Mouse (Mus musculus) erythroblast, adult 5-6 weeks (primary cell): ENCODE measurements around the gene Rpl3. TPM values are rescaled to one million over a fixed set of nuclear protein-coding genes. Genes with fewer than 3 reads are reported as not detected.
"Not testable (repeated sequence)": the region's sequence is repeated elsewhere in the genome, so short reads cannot be mapped to it uniquely, and the experiment has no call there.

Source experiments
- ATAC-seq: replicated peaks from 2 replicates; pipeline ENCODE4 v1.8.0; 2016; ENCODE audit warnings: moderate number of reproducible peaks, mild to moderate bottlenecking, moderate TSS enrichment, inconsistent platforms; ENCODE audit not compliant: poor library complexity, low FRiP score, severe bottlenecking
- total RNA-seq, 2 experiments: library from RNA; stranded (forward) in 1 of 2; stranded (reverse) in 1 of 2; fragments of 150-400 nt in 1 of 2; fragments of 200-764, 138-1000 nt in 1 of 2; gene quantifications; 2 replicates each; pipeline versions ENCODE4 v1.2.3 to v1.2.4; 2015 to 2017; ENCODE audit warnings: low replicate concordance in 2 of 2

Rpl3 gene
- total RNA-seq (2015; ENCODE audit: low replicate concordance), result 449 and 474 TPM in 2 replicates
- total RNA-seq (2017; ENCODE audit: low replicate concordance), result 532 and 676 TPM in 2 replicates

DNA sequence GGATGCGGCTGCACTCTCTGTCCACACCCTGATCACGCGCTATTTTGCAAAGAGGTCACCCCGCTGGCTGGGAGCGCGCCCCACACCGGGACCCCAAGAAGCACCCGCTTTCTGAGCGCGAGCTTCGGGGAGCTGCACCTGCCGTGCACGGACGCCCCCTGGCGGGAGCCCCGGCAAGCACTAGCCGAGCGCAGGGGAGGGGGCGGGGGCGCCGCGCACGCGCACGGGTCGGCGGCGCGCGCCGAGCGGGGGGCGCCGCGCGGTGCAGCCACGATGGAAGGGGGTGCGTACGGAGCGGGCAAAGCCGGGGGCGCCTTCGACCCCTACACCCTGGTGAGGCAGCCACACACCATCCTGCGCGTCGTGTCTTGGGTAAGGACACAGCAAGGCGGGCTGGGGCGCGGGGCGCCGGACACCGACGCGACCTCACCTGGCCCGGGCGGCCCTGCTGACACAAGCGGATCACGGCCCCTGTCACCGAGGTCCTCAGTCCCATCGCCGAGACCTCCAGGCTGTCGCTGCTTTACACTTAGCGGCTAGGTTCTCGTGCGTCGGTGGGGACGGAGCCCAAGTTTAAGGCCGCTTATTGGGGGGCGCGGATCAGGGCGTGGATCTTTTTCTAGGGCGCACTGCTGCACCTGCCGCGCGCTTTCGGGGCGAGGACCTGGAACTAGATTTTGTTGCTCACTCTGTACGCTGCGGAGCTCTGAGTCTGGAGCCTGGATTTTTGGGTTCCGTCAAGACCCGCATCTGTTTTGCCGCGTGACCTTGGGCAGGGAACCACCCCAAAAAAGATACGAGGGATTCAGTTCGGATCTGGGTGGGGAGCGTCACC is at the start of gene Rpl3, which contains the start of gene Syngr1:
Rpl3 (minus strand) TSS at position 748 of the 835 bp plus-strand sequence.
Syngr1 (plus strand) TSS at position 214 of the 835 bp plus-strand sequence.
- peak; percentile 57 for ATAC-seq

- no peak for ATAC-seq
Measured at GRCm38 (mm10) chr15:80140878-80141277, 49.2 kb upstream of the Rpl3 start.

DNA sequence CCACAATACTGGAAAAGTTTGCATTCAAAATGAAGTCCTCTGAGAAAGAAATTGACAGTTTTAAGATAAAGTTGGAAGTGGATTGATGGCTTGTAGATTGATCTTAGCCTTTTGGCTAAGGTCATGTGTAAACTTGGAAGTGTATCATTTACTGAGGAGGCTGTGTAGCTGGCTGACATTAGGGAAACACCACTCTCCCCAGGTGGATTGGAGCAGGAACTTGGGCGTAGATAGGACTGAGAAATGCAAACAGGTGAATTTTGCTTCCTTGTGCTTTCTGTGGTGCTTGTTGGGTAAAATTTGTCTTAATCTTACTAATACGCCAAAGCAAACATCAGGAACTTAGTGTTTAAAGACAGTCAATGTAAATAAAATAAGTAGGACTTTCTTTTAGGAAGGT is 48.6 kb upstream of the Rpl3 start:
- ATAC-seq, result no peak

DNA sequence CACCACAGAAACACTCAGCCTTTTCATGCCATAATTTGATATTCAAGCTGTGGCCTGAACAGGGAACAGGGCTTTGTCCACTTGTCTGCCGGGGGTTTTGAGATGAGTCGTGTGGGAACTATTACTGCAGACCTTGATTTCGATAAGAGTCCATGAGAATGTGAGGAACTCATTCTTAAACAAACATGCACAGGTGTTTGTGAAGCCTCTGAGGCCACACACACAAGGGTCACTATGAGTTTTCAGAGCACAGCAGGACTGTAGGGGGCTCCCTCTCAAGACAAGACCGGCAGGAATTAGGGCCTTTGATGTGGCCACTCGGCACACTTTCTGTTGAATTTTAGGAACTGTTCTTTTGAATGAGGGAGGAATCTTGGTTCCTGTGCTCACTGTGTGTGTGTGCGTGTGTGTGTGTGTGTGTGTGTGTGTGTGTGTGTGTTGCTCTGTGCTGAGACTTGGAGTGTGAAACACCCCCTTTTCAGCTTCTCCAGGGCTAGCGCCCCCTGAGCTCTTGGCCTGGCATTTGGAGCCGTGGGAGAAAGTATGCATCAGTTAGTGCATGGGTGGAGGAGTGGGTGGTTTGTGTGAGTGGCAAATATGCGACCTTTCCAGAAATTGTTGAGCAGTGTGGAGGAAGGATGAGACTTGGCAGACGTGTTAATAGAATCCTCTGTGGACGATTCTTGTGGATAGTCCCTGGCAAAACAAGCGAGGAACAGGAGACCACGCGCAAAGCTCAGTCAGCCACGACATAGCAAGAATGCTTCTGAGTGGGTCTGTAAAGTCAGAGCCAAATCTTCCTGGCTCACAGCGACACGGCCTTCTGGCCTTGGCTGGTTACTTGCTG is 46.5 kb upstream of the Rpl3 start:
- ATAC-seq, result no peak

DNA sequence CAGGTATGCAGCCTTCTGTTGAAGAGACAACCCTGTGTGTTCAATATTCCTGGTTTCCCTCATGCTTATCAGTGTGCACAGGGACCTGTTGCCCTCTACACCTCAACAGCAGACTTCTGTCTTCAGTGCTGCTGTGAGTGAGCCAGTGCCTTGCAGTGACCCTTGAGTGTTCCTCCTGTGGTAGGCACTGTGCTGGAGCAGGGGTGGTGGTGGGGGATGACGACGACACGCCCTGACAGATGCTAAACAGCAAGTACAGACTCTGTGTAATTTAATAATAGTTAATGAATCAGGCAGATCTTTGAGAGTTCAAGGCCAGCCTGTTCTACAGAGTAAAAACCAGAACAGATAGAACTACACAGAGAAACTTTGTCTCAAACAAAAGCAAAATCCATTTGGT is 45.0 kb upstream of the Rpl3 start:
- ATAC-seq, result no peak

- ATAC-seq, result no peak
Measured at GRCm38 (mm10) chr15:80135499-80135898, 43.8 kb upstream of the Rpl3 start.

- ATAC-seq, result no peak
Measured at GRCm38 (mm10) chr15:80134450-80134847, 42.8 kb upstream of the Rpl3 start.

GRCm38 (mm10) chr15:80133682-80134449 is 42.2 kb upstream of the Rpl3 start:
- peak; percentile 36 for ATAC-seq

GRCm38 (mm10) chr15:80132993-80133586 is 41.4 kb upstream of the Rpl3 start, which contains the start of gene Tab1:
TSS of gene Tab1 (plus strand) at chr15:80133127.
- peak; percentile 76 for ATAC-seq

- no peak for ATAC-seq
Measured at GRCm38 (mm10) chr15:80132452-80132851, 40.8 kb upstream of the Rpl3 start.

DNA sequence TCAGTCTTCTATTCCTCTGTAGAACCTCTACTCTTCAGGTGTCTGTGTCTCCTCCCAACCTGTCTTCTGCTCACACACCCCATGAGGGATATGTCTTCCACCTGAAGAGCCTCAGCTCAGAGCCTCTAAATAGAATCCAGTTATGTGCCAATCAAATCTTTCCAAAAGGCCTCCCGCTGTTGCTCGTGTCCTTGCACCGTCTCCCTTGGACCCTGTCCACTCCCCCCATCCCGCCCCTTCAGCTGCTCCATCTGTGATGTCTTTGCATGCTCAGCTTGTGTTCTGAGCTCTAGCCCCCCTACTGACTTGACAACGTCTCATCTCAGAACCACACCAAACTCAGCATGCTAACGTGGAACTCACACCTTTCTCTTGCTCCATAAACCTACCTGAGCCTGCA is 39.8 kb upstream of the Rpl3 start:
- ATAC-seq, result no peak

DNA sequence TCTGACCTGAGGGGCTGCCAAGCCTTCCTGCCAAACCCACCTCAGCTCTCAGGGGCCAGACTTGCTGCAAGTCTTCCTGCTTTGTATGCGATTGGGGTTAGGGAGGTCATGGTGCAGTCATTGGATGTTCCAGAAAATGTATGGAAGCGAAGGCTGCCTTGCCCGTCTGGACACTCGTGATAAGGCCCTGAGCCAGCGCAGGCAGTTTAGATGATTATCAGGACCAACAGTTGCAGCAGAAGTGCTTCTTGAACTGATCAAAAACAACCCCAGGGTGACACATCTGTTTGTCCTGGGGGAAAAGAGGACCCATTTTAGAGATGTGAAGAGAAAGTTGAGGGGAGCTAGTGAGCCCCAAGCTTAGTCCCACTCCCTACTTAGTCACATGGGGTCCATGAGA is 39.0 kb upstream of the Rpl3 start:
- ATAC-seq, result peak; percentile 69

DNA sequence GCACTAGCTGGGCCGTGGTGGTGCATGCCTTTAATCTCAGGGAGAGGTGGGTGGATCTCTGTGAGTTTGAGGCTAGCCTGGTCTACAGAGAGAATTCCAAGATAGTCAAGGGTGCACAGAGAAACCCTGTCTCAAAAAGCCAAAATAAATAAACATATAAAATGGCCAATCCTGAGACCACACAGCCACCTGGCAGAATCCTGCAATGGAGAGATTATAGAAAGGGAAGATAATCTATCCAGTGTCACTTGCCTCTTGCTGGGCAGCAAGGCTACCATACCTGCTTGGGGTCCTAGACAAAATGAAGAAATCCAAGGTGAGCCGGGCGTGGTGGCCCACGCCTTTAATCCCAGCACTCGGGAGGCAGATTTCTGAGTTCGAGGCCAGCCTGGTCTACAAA is 38.3 kb upstream of the Rpl3 start:
- ATAC-seq, result no peak

DNA sequence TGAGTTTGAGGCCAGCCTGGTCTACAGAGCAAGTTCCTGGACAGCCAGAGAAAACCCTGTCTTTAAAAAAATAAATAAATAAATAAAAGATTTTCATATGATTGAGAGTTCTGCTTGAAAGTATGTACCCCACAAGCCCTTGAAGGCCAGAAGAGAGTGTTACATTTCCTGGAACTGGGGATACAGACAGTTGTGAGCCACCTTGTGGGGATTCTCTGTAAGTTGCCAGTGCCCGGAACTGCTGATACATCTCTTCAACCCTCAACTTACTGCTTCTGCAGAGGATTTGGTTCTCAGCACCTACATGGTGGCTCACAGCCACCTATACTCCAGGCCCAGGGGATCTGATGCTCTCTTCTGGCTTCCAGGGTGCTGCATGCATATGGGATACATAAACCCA is 35.5 kb upstream of the Rpl3 start:
- ATAC-seq, result 0 out of 2 replicates have a peak, but pooled peaks have one; percentile 39

DNA sequence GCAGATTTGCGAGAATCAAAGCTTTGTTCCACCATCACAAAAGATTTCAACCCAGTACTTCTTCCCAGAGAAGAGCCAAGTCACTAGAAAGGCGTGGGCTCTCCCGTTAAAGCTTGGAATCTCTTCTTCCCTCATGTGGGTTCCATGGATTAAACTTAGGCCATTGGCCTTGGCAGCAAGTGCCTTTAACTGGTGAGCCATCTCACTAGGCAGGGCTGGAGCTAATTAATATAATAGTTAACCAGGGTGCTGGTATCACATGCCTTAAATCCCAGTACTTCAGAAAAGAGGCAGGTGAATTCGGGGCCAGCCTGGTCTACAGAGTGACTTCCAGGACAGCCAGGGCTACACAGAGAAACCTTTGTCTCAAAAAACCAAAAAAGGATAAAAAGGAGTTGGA is 33.0 kb upstream of the Rpl3 start:
- ATAC-seq, result no peak

DNA sequence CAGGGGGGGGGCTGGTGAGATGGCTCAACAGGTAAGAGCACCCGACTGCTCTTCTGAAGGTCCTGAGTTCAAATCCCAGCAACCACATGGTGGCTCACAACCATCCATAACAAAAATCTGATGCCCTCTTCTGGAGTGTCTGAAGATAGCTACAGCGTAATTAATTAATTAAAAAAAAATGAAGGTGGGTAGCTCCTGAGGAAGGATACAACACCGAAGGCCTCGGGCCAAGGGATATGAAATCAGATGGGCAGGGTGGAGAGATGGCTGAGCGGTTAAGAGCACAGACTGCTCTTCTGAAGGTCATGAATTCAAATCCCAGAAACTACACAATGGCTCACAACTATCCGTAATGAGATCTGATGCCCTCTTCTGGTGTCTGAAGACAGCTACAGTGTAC is 30.8 kb upstream of the Rpl3 start:
- ATAC-seq, result not testable (repeated sequence)

- no peak for ATAC-seq
Measured at GRCm38 (mm10) chr15:80121721-80122325, 30.2 kb upstream of the Rpl3 start.

GRCm38 (mm10) chr15:80119076-80119475 is 27.4 kb upstream of the Rpl3 start:
- ATAC-seq, result no peak

DNA sequence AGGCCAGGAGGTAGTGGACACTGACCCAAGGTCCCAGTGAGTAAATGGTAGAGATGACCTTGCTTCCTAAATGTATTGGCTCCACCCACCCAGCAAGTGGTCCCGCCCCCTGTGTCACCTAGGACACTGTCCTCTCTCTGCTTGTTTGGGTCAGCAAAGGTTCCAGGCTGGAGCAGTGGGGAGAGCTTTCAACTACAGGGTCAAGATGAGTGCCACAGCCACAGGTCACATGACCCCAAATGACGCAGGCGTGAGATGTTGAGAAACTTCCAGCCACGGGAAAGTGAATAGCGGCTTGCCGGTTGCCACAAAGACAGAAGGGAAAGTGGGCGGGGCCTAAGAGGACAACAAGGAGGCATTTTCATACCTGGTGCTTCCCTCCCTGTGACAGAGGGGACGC is 25.5 kb upstream of the Rpl3 start:
- peak; percentile 15; the same call in 1 of the 2 replicates for ATAC-seq
